Mouse (Mus musculus): Measurements from ENCODE around the gene Pnrc2. TPM values are rescaled to one million over a fixed set of nuclear protein-coding genes. Genes with fewer than 3 reads are reported as not detected.

Pnrc2 gene
- polyA plus RNA-seq, 1 experiment from 2014 or later, result 187 TPM

GRCm38 (mm10) chr4:135834124-135834717, 39.4 kb downstream of the Pnrc2 start:
- no peak for ATAC-seq (ENCODE audit: insufficient number of reproducible peaks, insufficient read depth, low FRiP score, low TSS enrichment)
- no peaks in the 10 kb centered on the region for H3K36me3 ChIP-seq
- 83% methylated on average over 8 of the region's 8 CpGs for WGBS
- no peak overlapping the region for H3K4me3 ChIP-seq
- H3K4me2 ChIP-seq (replicated peaks), result no peak overlapping the region
- peaks cover 9% of the 10 kb centered on the region; the same call in 1 of the 2 replicates for H3K4me1 ChIP-seq
- H3K9ac ChIP-seq, result no peak overlapping the region
- H3K27me3 ChIP-seq, result no peaks in the 10 kb centered on the region
- no peak overlapping the region for H3K27ac ChIP-seq
- H3K9me3 ChIP-seq, result no peaks in the 10 kb centered on the region

- Histone ChIP-seq H3K9me3 (no peaks in the 10 kb centered on the region), H3K9ac (no peak overlapping the region), H3K27ac (0 out of 2 replicates have a peak overlapping the region, but pooled peaks have one; percentile 7), H3K4me1 (peaks cover 15% of the 10 kb centered on the region), H3K4me2 (replicated peaks) (no peak overlapping the region), H3K36me3 (no peaks in the 10 kb centered on the region), H3K4me3 (no peak overlapping the region), H3K27me3 (no peaks in the 10 kb centered on the region)
- ATAC-seq (ENCODE audit: insufficient number of reproducible peaks, insufficient read depth, low FRiP score, low TSS enrichment), result 0 out of 2 replicates have a peak, but pooled peaks have one; percentile 47
- WGBS, result 62% methylated on average over 12 of the region's 12 CpGs
These were observed 40.1 kb downstream of the Pnrc2 start for GRCm38 (mm10) chr4:135833301-135834123.

GRCm38 (mm10) chr4:135832070-135832469, 41.6 kb downstream of the Pnrc2 start:
- Histone ChIP-seq H3K4me3 (no peak overlapping the region), H3K4me2 (replicated peaks) (no peak overlapping the region), H3K9ac (no peak overlapping the region), H3K27ac (no peak overlapping the region), H3K4me1 (peaks cover 18% of the 10 kb centered on the region), H3K9me3 (no peaks in the 10 kb centered on the region), H3K36me3 (no peaks in the 10 kb centered on the region), H3K27me3 (no peaks in the 10 kb centered on the region)
- no peak for ATAC-seq (ENCODE audit: insufficient number of reproducible peaks, insufficient read depth, low FRiP score, low TSS enrichment)
- WGBS, result 76% methylated on average over 11 of the region's 11 CpGs

- peak overlapping the region; percentile 19 for H3K4me2 ChIP-seq (replicated peaks)
- H3K4me3 ChIP-seq, result no peak overlapping the region
- WGBS, result 23% methylated on average over 11 of the region's 11 CpGs
- no peaks in the 10 kb centered on the region for H3K9me3 ChIP-seq
- H3K4me1 ChIP-seq, result peaks cover 14% of the 10 kb centered on the region
- ATAC-seq (ENCODE audit: insufficient number of reproducible peaks, insufficient read depth, low FRiP score, low TSS enrichment), result no peak
- H3K36me3 ChIP-seq, result no peaks in the 10 kb centered on the region
- H3K27me3 ChIP-seq, result no peaks in the 10 kb centered on the region
- H3K9ac ChIP-seq, result no peak overlapping the region
- H3K27ac ChIP-seq, result peak overlapping the region; percentile 86
These were observed 45.2 kb downstream of the Pnrc2 start for GRCm38 (mm10) chr4:135828491-135828890.

- 50% methylated on average over 8 of the region's 8 CpGs for WGBS
- H3K9me3 ChIP-seq, result no peaks in the 10 kb centered on the region
- no peak overlapping the region for H3K4me3 ChIP-seq
- no peak overlapping the region for H3K9ac ChIP-seq
- no peak overlapping the region for H3K27ac ChIP-seq
- no peaks in the 10 kb centered on the region for H3K27me3 ChIP-seq
- H3K36me3 ChIP-seq, result no peaks in the 10 kb centered on the region
- peaks cover 9% of the 10 kb centered on the region for H3K4me1 ChIP-seq
- H3K4me2 ChIP-seq (replicated peaks), result no peak overlapping the region
- no peak; the same call in 1 of the 2 replicates for ATAC-seq (ENCODE audit: insufficient number of reproducible peaks, insufficient read depth, low FRiP score, low TSS enrichment)
These were observed 49.4 kb downstream of the Pnrc2 start for GRCm38 (mm10) chr4:135824254-135824653.

- no peak overlapping the region for H3K4me3 ChIP-seq
- H3K4me1 ChIP-seq, result peaks cover under 1% of the 10 kb centered on the region; the same call in 1 of the 2 replicates
- no peak for ATAC-seq (ENCODE audit: insufficient number of reproducible peaks, insufficient read depth, low FRiP score, low TSS enrichment)
- no peaks in the 10 kb centered on the region for H3K9me3 ChIP-seq
- H3K9ac ChIP-seq, result no peak overlapping the region
- H3K4me2 ChIP-seq (replicated peaks), result no peak overlapping the region
- WGBS, result 73% methylated on average over 2 of the region's 2 CpGs
- H3K36me3 ChIP-seq, result no peaks in the 10 kb centered on the region
- no peaks in the 10 kb centered on the region for H3K27me3 ChIP-seq
- no peak overlapping the region for H3K27ac ChIP-seq
These were observed 50.4 kb downstream of the Pnrc2 start for GRCm38 (mm10) chr4:135823298-135823697.

- H3K4me1 ChIP-seq, result no peaks in the 10 kb centered on the region
- H3K4me3 ChIP-seq, result no peak overlapping the region
- no peaks in the 10 kb centered on the region for H3K9me3 ChIP-seq
- H3K36me3 ChIP-seq, result no peaks in the 10 kb centered on the region
- no peak for ATAC-seq (ENCODE audit: insufficient number of reproducible peaks, insufficient read depth, low FRiP score, low TSS enrichment)
- no peak overlapping the region for H3K4me2 ChIP-seq (replicated peaks)
- no peak overlapping the region for H3K9ac ChIP-seq
- no peaks in the 10 kb centered on the region for H3K27me3 ChIP-seq
- WGBS, result 82% methylated on average over 4 of the region's 4 CpGs
- H3K27ac ChIP-seq, result no peak overlapping the region
These were observed 51.9 kb downstream of the Pnrc2 start for GRCm38 (mm10) chr4:135821772-135822171.

Other genes with a start within 250 kb of the Pnrc2 start
- gene Ifnlr1, start 187.6 kb downstream of the Pnrc2 start, polyA plus RNA-seq (2016; fragmentation: Nextera tagmentation; extraction: Ambion mirVana), result 1.4 and 1.8 TPM in 2 replicates
- not detected in 2 replicates for gene Il22ra1, start 145.7 kb downstream of the Pnrc2 start, polyA plus RNA-seq (2016; fragmentation: Nextera tagmentation; extraction: Ambion mirVana)
- 1.1 and 1.3 TPM in 2 replicates for gene Myom3, start 114.1 kb downstream of the Pnrc2 start, polyA plus RNA-seq (2016; fragmentation: Nextera tagmentation; extraction: Ambion mirVana)
- gene Srsf10, start 18.1 kb downstream of the Pnrc2 start, polyA plus RNA-seq (2016; fragmentation: Nextera tagmentation; extraction: Ambion mirVana), result 342 and 361 TPM in 2 replicates
- 0.19 and 0.38 TPM in 2 replicates for gene Cnr2, start 21.5 kb upstream of the Pnrc2 start, polyA plus RNA-seq (2016; fragmentation: Nextera tagmentation; extraction: Ambion mirVana)
- 51.6 and 59.7 TPM in 2 replicates for gene Fuca1, start 46.9 kb upstream of the Pnrc2 start, polyA plus RNA-seq (2016; fragmentation: Nextera tagmentation; extraction: Ambion mirVana)
- 76.3 and 81.5 TPM in 2 replicates for gene Hmgcl, start 72.6 kb upstream of the Pnrc2 start, polyA plus RNA-seq (2016; fragmentation: Nextera tagmentation; extraction: Ambion mirVana)
- 29.1 and 31.2 TPM in 2 replicates for gene Gale, start 89.9 kb upstream of the Pnrc2 start, polyA plus RNA-seq (2016; fragmentation: Nextera tagmentation; extraction: Ambion mirVana)
- gene Lypla2, start 98.8 kb upstream of the Pnrc2 start, polyA plus RNA-seq (2016; fragmentation: Nextera tagmentation; extraction: Ambion mirVana), result 124 and 126 TPM in 2 replicates
- gene Pithd1, start 113.4 kb upstream of the Pnrc2 start, polyA plus RNA-seq (2016; fragmentation: Nextera tagmentation; extraction: Ambion mirVana), result 64.4 and 65.2 TPM in 2 replicates
- gene Eloa, start 147.9 kb upstream of the Pnrc2 start, polyA plus RNA-seq (2016; fragmentation: Nextera tagmentation; extraction: Ambion mirVana), result 41.9 and 43.4 TPM in 2 replicates
- gene Rpl11, start 179.6 kb upstream of the Pnrc2 start, polyA plus RNA-seq (2016; fragmentation: Nextera tagmentation; extraction: Ambion mirVana), result 390 and 392 TPM in 2 replicates